Mouse (Mus musculus) spleen, postnatal 36 days (tissue): ENCODE data around the gene Gpr3.
A peak's percentile ranks its signal among the peaks of the same experiment; 100 is the strongest.

Source experiments
- DNase-seq, 2 experiments: peaks; one replicate each; pipeline ENCODE4 v3.0.0; 2022; ENCODE audit warnings: low spot score in 2 of 2, mixed read lengths in 1 of 2

Gene Gpr3

DNA sequence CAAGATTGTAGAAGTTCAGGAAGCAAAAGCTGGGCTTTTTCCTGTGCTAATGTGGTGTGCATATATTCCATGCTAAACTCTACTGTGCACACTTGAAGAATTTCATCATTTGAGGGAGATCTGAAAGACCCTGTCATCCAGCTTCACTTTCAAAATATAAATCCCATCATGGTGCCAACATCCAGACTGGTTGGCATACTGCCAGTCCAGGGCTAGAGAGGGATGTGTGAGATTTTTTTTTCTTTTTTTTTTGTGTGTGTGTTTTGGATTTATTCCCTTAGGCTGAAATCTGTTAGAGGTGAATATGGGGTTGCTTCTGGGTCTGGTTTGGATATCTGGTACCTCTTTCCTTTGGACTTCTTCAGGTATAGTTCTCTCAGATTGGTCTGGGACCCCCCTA lies 41.7 kb downstream of the Gpr3 start:
- no peak for DNase-seq

DNA sequence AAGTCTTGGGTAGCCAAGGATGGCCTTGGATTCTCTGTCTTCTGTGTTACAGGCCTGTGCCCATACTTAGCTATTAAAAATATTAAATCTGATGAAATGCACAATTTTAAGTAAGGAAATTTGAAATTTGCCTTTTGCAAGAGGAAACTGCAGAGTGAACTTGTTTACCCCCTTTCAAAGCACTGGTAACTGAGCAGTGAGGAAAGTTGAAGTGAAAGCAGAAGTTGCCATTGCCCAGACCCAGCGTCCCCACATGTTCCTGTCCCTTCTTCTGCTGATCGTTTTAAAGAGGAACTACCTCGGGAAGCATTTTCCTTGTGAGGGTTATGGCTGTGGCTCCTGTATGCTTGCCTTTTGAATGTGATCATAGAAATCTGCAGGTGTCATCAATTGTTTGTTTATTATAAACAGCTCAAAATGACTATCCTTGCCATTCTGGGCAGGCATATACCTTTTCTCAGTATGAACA lies 42.2 kb downstream of the Gpr3 start:
- peak; percentile 85 to 87 for DNase-seq

DNA sequence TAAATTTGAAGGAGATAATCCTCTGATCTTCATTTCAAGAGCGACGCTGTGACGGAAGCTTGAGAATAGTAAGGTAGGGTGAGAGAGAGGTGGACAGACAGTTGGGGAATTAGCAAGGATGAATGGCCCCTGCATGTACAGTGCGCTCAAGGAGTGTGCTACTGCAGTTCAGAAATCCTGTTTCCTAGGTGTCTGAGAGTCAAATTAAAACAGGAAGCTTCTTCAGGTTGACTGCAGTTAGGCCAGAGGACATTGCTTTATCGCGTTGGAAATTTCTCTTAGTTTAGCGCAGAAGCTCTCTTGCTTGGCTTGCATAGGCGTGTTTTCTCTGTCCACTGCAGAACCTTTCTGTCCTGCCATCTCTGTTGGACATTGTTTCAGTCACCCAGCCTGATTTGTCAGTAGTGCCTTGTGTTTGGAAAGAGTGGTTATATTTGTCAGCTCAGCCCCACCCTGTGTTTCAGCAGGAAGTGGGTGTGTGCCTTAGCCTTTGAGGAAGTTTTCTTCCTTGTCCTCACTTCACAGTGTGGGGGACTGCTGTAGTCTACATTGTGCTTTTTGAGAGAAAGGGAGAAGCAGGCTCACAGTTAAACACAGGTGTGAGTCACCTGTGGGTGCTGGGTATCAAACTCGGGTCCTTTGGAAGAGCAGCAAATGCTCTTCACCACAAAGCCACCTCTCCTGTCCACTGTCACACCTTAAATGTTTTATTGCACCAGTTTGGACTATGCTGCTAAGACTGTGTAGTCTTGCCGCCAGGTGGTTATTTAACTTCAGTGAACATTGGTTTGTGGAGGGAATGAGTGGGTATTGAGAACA lies 42.9 kb downstream of the Gpr3 start:
- peak; percentile 80 to 85 for DNase-seq

DNA sequence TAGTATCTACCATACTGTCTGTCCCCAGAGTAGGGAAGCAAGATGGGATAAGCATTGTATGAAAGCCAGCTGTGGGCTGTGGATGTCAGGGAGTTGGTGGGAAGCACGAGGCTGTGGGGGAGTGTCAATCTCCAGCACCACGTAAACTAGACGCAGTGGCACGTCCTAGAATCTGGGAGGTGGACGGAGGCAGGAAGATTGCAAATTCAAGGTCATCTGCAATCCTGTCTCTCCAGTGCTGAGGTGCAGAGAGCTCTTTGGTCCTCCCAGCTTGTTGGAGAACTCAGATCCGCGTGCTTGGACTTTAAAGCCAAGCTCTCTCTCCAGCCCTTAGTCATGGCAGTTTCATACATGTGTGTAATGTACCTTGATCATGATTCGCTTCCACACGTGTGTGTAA lies 45.6 kb downstream of the Gpr3 start:
- DNase-seq: no peak

DNA sequence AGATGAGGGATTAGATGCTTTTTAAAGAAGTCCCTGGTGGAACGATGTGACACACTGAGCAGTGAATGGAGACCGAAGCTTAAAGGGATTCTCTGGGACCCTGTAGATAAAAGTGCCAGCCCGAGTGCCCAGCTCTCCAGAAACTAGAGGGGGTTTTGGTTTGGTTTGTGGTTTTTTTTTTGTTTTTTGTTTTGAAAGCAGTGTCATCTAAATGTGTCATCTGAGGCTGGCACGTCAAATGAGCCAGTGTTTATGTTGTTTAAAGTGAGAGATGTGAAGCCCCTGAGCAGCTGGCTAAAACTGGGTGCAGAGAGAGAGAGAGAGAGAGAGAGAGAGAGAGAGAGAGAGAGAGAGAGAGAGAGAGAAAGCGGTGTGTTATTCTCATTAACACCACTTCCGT lies 50.1 kb downstream of the Gpr3 start:
- DNase-seq: no peak

DNA sequence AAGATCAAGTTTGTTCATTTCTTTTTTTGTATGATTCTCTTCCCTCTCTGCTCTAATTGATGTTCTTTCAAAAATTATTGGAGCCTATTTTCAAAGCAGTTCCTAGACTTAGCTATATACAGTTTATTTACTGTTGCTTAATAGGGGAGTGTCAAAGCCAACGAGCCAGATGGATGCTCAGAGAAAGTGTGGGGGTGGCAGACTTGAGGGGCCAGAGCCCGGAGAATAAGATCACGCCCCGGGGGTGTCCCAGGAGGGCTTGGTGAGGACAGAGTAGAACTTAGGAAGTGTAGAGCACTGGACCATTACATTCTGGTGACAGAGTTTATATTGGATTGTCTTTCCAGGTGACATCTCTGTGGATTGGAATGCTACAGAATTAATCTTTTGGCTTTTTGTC lies 51.5 kb downstream of the Gpr3 start:
- peak in 1 of 2 experiments; percentile 41 for DNase-seq

DNA sequence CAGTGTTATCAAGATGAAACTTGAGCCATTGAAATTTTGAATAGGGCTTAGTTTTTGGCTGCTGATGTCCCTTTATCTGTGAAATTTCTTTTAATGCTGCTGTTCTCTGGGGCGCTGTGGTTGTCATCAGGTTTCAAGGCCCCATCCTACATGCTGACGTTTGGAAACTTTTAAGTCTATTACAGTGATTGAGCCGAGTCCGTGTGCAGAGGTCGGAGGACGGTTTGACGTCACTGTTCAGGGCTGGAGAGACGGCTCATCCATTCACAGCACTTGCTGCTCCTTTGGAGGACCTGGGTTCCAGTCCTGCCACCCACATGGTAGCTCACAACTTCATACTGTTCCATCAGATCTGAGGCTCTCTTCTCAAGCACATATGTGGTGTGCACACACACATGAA lies 52.1 kb downstream of the Gpr3 start:
- no peak for DNase-seq

DNA sequence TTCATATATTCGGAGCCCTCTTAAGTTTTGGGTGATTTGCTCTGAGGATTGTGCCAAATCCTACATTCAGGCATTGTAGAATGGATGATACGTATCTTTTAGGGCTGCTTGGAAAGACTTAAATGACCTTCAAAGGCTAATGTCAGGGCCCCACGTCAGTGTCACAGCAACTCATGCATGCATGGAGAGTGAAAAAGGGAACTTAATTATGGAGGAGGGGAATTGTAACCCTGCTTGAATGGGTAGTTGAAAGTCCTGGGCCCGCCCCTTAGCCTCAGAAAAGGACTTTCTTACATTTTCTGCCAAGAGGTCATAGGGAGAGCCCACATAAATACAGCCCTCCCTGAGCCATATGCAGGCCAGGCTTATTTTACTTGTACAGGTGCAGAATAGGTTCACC lies 52.7 kb downstream of the Gpr3 start:
- peak; percentile 77 to 83 for DNase-seq
